Mouse (Mus musculus): Measurements from ENCODE around the gene Wwox. TPM values are rescaled to one million over a fixed set of nuclear protein-coding genes. Genes with fewer than 3 reads are reported as not detected.

The Wwox gene
- polyA plus RNA-seq, 1 experiment from 2014 or later, result 14.9 TPM

DNA sequence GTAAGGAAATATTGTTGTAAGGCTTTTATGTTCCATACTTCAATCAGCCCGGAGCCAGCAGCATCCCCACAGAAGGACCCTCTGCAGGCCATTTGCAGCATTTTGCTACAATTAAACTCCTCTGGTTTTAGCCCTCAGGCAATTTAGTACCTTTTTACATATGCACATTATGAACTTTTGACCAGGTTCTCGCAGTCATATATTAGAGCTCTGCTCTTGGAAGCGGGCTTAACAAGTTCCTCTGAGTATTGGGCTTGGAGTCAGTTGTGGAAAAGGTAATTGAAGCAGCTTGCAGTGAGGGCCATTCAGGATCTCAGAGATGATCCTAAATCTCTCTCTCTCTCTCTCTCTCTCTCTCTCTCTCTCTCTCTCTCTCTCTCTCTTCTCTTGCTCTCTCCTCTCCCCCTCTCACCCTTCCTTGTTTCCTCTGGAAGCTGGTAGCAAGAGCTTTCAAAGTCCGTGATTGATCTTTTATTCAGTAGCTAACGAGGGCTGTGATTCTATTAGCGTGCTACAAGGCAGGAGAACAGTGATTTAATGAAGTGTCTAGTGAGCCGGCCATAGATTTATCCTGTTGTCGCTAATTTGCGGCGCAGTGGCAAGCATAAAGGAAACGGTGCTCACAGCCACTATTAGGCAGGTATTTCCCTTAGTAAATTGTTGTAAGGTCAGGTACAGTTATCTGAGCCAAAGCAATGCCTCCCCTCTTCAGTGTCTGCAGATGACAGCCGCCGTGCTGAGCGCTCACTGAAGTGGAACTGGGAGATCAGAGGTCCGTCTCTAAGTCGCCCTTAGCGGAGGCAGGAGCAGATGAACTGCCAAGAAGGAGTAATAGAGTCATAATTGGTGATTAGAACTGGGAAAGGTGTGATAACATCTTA lies 292.0 kb downstream of the Wwox start:
- 35% methylated on average over 17 of the region's 17 CpGs for WGBS
- H3K27ac ChIP-seq (ENCODE audit: low read depth, low read length), result no peak overlapping the region

DNA sequence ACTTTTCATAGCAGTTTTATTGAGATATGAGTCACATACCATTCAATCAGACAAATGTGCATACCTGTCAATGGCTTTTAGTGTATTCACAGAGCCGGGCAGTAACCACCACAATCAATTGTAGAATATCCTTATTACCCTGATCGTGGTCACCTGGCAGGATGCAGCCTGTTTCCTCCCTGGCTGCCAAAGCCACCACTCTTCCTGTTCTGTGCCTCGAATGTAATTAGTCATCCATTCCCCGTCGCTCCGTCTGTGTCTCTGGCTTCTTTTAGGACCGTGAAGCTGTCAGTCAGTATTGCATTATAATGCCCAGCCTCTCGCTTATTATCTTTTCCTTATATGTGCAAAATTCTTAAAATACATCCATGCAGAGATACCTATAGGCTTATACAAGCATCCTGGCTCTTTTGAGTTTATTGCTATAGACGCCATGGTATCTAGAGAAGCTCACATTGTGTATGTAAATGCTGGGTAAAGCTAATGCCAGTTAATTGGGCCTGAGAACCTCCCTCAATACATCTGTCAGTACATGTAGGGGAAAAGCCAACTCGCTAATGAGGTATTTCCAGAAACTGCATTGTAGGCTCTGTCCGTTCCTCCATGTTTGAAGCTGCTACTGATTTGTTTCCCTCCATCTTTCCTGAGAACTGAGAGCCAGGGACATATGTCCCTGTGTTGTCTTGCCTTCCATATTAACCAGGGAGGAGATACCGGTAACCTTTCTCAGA lies 303.9 kb downstream of the Wwox start:
- H3K4me2 ChIP-seq (ENCODE audit: low read length), result no peak overlapping the region
- no peaks in the 10 kb centered on the region for H3K27me3 ChIP-seq (replicated peaks; ENCODE audit: control insufficient read depth, insufficient read depth, low read length)
- WGBS, result 67% methylated on average over 12 of the region's 12 CpGs
- no peaks in the 10 kb centered on the region for H3K36me3 ChIP-seq (ENCODE audit: control insufficient read depth, insufficient read depth, low read length)
- no peak overlapping the region for H3K4me3 ChIP-seq (ENCODE audit: low read length)
- no peaks in the 10 kb centered on the region for H3K4me1 ChIP-seq (ENCODE audit: control insufficient read depth, insufficient read depth, low read depth, low read length)
- H3K9ac ChIP-seq (ENCODE audit: low read depth, low read length), result no peak overlapping the region
- ATAC-seq, result no peak
- H3K27ac ChIP-seq (ENCODE audit: low read depth, low read length), result no peak overlapping the region
- peaks cover 5% of the 10 kb centered on the region for H3K9me3 ChIP-seq (ENCODE audit: control insufficient read depth, low read length)

More for the DNA sequence above, 292.0 kb downstream of the Wwox start:
- peak overlapping the region; percentile 6; the same call in 1 of the 2 replicates for H3K9ac ChIP-seq (ENCODE audit: low read depth, low read length)
- peaks cover 9% of the 10 kb centered on the region for H3K4me1 ChIP-seq (ENCODE audit: control insufficient read depth, insufficient read depth, low read depth, low read length)
- ATAC-seq, result 0 out of 2 replicates have a peak, but pooled peaks have one; percentile 24
- no peaks in the 10 kb centered on the region for H3K36me3 ChIP-seq (ENCODE audit: control insufficient read depth, insufficient read depth, low read length)
- H3K9me3 ChIP-seq (ENCODE audit: control insufficient read depth, low read length), result no peaks in the 10 kb centered on the region
- peaks cover 2% of the 10 kb centered on the region; the same call in 1 of the 2 replicates for H3K27me3 ChIP-seq (replicated peaks; ENCODE audit: control insufficient read depth, insufficient read depth, low read length)
- H3K4me3 ChIP-seq (ENCODE audit: low read length), result no peak overlapping the region
- H3K4me2 ChIP-seq (ENCODE audit: low read length), result peak overlapping the region; percentile 16; the same call in 1 of the 2 replicates

DNA sequence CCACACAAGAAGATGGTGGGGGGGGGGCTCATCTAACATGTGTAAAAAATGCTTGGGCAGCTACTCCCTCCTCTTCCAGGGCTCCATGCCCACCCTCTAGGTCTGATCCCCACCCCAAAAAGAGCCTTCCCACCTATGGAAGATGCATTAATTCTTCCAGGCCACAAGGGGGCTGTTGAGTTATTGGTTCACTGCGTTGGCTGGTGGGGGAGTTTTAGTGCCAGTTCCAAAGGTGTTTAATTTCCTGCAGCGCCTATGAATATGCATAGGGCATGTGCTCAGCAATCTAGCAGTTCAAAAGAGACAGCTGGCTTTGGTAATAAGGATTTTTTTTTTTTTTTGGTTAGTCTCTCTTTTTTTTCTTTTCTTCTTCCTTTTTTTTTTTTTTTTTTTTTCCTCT lies 306.9 kb downstream of the Wwox start:
- ATAC-seq, result no peak
- no peaks in the 10 kb centered on the region for H3K9me3 ChIP-seq (ENCODE audit: control insufficient read depth, low read length)
- H3K36me3 ChIP-seq (ENCODE audit: control insufficient read depth, insufficient read depth, low read length), result no peaks in the 10 kb centered on the region
- no peak overlapping the region for H3K27ac ChIP-seq (ENCODE audit: low read depth, low read length)
- H3K27me3 ChIP-seq (replicated peaks; ENCODE audit: control insufficient read depth, insufficient read depth, low read length), result no peaks in the 10 kb centered on the region
- 43% methylated on average over 2 of the region's 2 CpGs for WGBS
- H3K9ac ChIP-seq (ENCODE audit: low read depth, low read length), result no peak overlapping the region
- H3K4me1 ChIP-seq (ENCODE audit: control insufficient read depth, insufficient read depth, low read depth, low read length), result no peaks in the 10 kb centered on the region
- H3K4me2 ChIP-seq (ENCODE audit: low read length), result no peak overlapping the region
- no peak overlapping the region for H3K4me3 ChIP-seq (ENCODE audit: low read length)

GRCm38 (mm10) chr8:114751376-114752135 lies 312.1 kb downstream of the Wwox start:
- no peak overlapping the region for H3K4me3 ChIP-seq (ENCODE audit: low read length)
- no peak for ATAC-seq
- H3K27me3 ChIP-seq (replicated peaks; ENCODE audit: control insufficient read depth, insufficient read depth, low read length), result no peaks in the 10 kb centered on the region
- H3K36me3 ChIP-seq (ENCODE audit: control insufficient read depth, insufficient read depth, low read length), result no peaks in the 10 kb centered on the region
- no peak overlapping the region for H3K27ac ChIP-seq (ENCODE audit: low read depth, low read length)
- H3K9ac ChIP-seq (ENCODE audit: low read depth, low read length), result no peak overlapping the region
- WGBS, result 50% methylated on average over 18 of the region's 18 CpGs
- no peaks in the 10 kb centered on the region for H3K9me3 ChIP-seq (ENCODE audit: control insufficient read depth, low read length)
- no peaks in the 10 kb centered on the region for H3K4me1 ChIP-seq (ENCODE audit: control insufficient read depth, insufficient read depth, low read depth, low read length)
- H3K4me2 ChIP-seq (ENCODE audit: low read length), result no peak overlapping the region

DNA sequence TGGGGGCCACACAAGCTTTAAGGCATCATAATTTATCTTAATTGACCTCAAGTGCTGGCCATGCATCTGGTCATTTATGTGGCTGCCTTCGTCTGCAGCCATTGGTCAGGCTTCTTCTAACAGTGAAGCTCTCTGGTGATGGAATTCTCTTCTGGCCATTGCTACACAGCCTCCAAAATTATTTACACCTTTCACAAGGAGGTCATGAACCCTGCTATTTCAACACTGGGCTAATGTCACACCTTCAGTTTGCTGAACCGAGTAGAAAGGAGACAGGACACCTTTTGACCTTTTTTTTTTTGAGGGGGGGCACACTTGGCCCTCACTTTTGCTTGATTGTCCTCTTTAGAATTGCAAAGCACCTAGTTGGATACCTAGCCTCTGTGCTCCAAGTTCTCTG lies 320.2 kb downstream of the Wwox start:
- Histone ChIP-seq H3K27ac (ENCODE audit: low read depth, low read length) (no peak overlapping the region), H3K4me1 (ENCODE audit: control insufficient read depth, insufficient read depth, low read depth, low read length) (no peaks in the 10 kb centered on the region), H3K36me3 (ENCODE audit: control insufficient read depth, insufficient read depth, low read length) (no peaks in the 10 kb centered on the region), H3K9ac (ENCODE audit: low read depth, low read length) (no peak overlapping the region), H3K4me2 (ENCODE audit: low read length) (no peak overlapping the region), H3K27me3 (replicated peaks; ENCODE audit: control insufficient read depth, insufficient read depth, low read length) (no peaks in the 10 kb centered on the region; the same call in 1 of the 2 replicates), H3K4me3 (ENCODE audit: low read length) (no peak overlapping the region), H3K9me3 (ENCODE audit: control insufficient read depth, low read length) (no peaks in the 10 kb centered on the region)
- ATAC-seq, result no peak
- WGBS, result 91% methylated on average over 2 of the region's 2 CpGs

GRCm38 (mm10) chr8:114768536-114768935 lies 329.1 kb downstream of the Wwox start:
- no peak overlapping the region for H3K27ac ChIP-seq (ENCODE audit: low read depth, low read length)
- 82% methylated on average over 3 of the region's 3 CpGs for WGBS
- no peak overlapping the region for H3K4me3 ChIP-seq (ENCODE audit: low read length)
- peaks cover 2% of the 10 kb centered on the region; the same call in 1 of the 2 replicates for H3K4me1 ChIP-seq (ENCODE audit: control insufficient read depth, insufficient read depth, low read depth, low read length)
- H3K27me3 ChIP-seq (replicated peaks; ENCODE audit: control insufficient read depth, insufficient read depth, low read length), result no peaks in the 10 kb centered on the region; the same call in 1 of the 2 replicates
- no peak for ATAC-seq
- H3K9ac ChIP-seq (ENCODE audit: low read depth, low read length), result no peak overlapping the region
- H3K4me2 ChIP-seq (ENCODE audit: low read length), result no peak overlapping the region
- no peaks in the 10 kb centered on the region for H3K9me3 ChIP-seq (ENCODE audit: control insufficient read depth, low read length)
- H3K36me3 ChIP-seq (ENCODE audit: control insufficient read depth, insufficient read depth, low read length), result no peaks in the 10 kb centered on the region

GRCm38 (mm10) chr8:114770856-114771776 lies 331.7 kb downstream of the Wwox start:
- no peaks in the 10 kb centered on the region for H3K27me3 ChIP-seq (replicated peaks; ENCODE audit: control insufficient read depth, insufficient read depth, low read length)
- peak overlapping the region; percentile 30 for H3K4me2 ChIP-seq (ENCODE audit: low read length)
- H3K4me1 ChIP-seq (ENCODE audit: control insufficient read depth, insufficient read depth, low read depth, low read length), result peaks cover 12% of the 10 kb centered on the region
- H3K4me3 ChIP-seq (ENCODE audit: low read length), result no peak overlapping the region
- no peak for ATAC-seq
- no peaks in the 10 kb centered on the region for H3K9me3 ChIP-seq (ENCODE audit: control insufficient read depth, low read length)
- H3K36me3 ChIP-seq (ENCODE audit: control insufficient read depth, insufficient read depth, low read length), result no peaks in the 10 kb centered on the region
- no peak overlapping the region for H3K27ac ChIP-seq (ENCODE audit: low read depth, low read length)
- no peak overlapping the region for H3K9ac ChIP-seq (ENCODE audit: low read depth, low read length)
- 45% methylated on average over 31 of the region's 31 CpGs for WGBS

- Histone ChIP-seq H3K4me1 (ENCODE audit: control insufficient read depth, insufficient read depth, low read depth, low read length) (peaks cover 12% of the 10 kb centered on the region), H3K27ac (ENCODE audit: low read depth, low read length) (no peak overlapping the region)
- 50% methylated on average over 1 of the region's 1 CpGs for WGBS
These were observed 332.9 kb downstream of the Wwox start for GRCm38 (mm10) chr8:114772276-114772849.

More at GRCm38 (mm10) chr8:114772276-114772849, 332.9 kb downstream of the Wwox start:
- no peaks in the 10 kb centered on the region for H3K36me3 ChIP-seq (ENCODE audit: control insufficient read depth, insufficient read depth, low read length)
- H3K27me3 ChIP-seq (replicated peaks; ENCODE audit: control insufficient read depth, insufficient read depth, low read length), result no peaks in the 10 kb centered on the region
- no peak overlapping the region for H3K4me2 ChIP-seq (ENCODE audit: low read length)
- no peak overlapping the region for H3K9ac ChIP-seq (ENCODE audit: low read depth, low read length)
- H3K9me3 ChIP-seq (ENCODE audit: control insufficient read depth, low read length), result no peaks in the 10 kb centered on the region
- H3K4me3 ChIP-seq (ENCODE audit: low read length), result no peak overlapping the region
- ATAC-seq, result no peak

Data from hindbrain, embryonic 16.5 days (tissue).